Mouse (Mus musculus) cerebellum, postnatal 14 days (tissue): ENCODE measurements around the gene Peli2.

Source experiments
- DNase-seq, 2 experiments: peaks; one replicate each; pipeline ENCODE4 v3.0.0; 2021; ENCODE audit warnings: mixed read lengths in 2 of 2

Gene Peli2

DNA sequence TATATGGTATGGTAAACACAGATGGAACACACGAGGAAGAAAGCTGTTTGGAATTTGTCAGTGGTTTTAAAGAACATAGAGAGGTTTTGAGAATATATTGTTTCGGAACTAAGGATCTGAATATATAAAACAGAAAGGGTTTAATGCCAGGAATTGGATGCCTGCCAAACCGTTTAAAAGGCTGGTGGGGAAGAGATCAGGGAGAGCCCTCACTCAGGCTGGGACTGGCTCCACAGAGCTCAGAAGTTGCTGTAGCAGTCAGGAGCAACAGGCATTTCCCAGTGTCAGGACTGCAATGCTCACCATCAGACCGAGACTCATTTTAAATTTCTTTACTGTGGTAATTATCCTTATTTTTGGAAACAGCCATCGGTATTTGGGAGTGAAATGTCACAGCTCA is 76.2 kb downstream of the Peli2 start:
- DNase-seq: no peak

DNA sequence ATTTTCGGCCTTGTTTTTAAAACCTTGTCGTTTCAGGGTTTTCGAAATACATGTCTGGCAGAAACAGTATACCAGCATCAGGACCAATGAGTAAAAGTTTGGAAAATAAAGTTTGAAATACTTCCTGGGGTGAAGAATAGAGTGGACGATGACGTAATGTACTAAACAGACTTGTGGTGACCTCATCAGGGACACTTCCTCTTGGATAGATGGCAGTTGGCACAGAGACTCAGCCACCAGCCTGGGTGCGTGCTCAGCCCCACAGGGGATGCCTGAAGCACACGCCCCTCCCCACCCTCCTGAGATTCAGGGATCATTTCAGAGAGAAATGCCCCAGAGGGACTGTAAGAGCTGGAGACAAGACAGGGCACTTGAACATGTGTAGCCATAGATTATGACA is 76.7 kb downstream of the Peli2 start:
- DNase-seq: no peak

DNA sequence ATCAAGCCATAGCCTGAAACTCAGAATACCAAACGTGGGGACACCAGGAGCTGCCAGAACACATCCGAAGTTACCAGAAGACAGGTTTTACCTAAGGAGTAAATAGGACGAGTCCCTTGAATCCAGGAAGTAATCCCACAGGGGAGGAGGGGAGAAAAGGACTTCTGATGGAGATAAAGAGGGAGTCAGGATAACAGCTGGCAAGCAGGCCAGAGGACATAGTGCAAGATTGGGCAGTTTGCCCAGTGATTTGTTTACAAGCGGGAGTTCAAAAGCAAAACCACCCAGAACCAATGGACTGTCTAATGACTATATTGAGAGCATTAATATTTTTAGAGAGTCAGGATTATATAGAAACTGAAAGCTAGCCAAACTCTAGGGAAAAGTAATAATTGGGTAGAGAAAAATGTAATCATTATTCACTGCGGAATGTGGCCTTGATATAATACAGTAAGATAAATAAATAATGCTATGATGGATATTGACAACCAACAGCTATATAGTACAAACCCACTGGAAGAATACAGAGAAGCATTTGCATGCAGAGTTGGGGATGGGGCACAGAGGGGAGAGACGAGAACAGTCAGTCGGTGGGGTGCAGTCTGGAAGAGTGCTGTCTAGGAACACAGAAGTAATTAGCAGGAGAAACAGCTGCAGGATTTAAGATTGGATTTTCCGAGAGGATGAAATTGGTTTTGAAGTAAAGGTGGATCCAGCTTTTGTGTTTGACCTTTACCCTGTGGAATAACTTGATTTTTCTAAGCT is 77.7 kb downstream of the Peli2 start:
- DNase-seq: no peak

DNA sequence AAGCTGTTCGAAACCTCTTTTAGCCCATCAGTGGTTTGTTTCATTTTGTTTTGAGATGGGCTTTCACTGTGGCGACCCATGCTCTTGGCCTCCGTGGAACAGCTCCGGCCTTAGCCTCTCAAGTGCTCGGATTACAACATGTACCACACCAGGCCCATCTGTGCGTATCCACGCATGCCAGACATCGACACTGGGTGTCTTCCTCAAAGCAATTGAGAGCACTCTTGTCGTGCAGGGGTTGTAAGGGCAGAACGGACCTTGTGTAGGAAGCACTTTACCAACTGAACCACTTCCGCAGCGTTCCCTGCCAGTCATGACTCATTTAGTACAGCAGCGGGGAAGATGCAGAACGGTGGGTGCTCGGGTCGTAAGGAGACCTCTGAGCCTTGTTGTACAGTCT is 78.3 kb downstream of the Peli2 start:
- DNase-seq: peak; percentile 38 to 61

DNA sequence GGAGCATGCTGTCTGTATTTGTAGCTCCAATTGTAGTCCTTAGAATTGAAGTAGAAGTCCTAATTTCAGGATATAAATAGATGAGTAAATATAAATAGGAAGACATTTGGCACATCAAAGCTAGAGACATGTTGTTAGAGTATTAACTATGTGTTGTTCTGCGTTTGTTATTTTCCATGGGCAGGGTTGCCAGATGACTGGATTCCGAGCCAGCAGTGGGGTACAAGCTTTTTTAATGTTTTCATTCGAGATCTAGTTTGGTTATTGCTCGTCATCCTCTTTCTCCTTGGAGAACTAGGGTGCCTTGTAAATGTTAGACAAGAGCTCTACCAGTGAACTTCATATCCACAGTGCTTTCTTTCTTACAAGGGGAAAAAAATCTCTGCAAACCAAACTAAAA is 78.9 kb downstream of the Peli2 start:
- DNase-seq: no peak

DNA sequence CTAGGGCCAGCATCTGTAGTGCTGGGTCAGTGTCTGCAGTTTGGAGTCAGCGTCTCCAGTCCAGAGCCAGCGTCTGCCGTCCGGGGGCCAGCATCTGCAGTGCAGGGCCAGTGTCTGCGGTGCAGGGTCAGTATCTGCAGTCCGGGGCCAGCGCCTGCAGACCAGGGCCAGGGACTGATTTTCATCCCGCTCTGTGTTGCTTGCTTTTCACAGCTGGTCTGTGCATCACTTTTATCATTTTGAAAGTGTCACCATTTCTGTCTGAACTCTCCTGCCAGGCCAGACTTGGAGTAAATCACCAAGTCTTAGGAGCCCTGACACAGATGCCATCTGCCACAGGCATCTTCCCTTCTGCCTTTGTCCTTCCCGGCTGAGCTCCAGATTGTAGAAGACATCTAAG is 79.7 kb downstream of the Peli2 start:
- no peak for DNase-seq

DNA sequence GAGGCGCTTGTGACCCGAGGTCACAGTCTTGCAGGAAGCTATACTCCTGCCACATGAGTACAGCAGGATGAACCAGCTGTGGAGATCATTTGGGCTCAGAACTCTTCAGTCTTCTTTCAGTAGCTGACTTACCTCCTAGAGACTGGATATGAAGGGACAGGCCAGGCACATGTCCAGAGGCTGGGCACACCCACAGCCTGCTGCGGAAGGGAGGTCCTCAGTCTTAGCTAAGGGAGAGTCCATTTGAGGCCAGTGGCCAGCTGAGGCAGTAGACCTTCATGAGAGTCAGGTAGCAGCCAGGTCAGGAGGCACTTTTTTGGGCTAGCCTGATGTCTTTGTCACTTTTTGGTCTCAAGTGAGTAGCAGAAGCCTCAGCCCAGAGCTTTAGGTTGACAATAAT is 80.2 kb downstream of the Peli2 start:
- DNase-seq: no peak

DNA sequence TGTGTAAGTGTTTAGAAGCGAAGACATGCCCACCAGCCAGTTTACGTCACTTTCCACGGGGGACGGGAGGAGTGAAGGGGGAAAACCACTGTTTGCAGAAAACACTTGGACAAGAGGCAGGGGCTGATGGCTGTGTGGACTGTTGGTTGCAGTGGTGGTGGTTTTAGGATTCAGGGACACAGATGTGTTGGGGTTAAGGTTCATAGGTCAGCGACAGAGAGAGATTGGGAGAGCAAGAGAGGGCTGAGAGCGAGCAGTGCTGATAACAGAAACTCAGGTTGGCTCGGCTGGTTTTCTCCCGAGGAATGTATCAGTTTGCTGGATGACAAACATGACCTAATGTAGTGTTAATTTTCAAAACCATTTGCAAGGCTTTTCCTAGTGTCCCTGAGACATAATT is 80.8 kb downstream of the Peli2 start:
- no peak for DNase-seq

DNA sequence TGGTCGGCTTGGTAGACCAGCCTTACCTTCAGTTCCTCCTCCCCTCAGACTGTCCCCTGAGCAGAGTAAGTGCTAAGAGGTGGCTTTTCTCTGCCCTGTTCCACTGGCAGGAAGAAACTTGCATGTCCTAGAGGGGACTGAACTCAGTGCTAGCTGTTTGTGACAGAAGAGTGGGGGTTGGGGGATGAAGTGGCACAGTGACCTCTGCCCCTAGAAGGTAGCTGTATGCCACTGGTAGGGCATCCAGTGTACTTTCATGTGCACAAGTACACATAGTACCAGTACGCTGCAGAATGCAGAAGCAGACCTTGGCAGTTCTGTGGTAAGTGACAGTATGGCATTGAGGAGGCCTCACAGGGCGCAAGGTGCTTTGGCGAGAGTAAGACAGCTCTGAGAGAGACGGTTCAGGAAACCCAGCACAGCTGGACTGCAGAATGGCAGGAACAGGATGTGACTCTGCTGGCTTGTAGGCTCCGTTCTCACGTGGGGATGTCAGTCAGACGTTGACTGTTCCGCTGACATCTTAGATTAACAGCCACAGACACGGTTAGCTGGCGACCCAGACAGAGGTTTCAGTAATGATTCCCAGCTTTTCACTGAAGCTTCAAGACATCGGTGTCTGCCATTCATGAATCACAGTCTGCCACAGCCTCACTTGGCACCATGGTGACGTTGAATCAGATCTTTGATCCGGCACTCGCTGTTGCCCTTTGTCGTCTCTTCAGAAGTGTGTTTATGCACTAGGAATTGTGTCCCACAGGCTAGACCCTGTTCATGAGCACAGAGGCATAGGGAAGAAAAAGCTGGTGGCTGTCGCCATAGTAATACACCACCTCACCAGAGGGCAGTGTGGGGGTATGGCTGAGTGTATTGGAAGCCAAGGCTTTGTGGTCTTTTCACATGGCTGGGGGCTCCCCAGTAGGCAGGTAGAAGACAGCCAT is 81.7 kb downstream of the Peli2 start:
- no peak for DNase-seq

DNA sequence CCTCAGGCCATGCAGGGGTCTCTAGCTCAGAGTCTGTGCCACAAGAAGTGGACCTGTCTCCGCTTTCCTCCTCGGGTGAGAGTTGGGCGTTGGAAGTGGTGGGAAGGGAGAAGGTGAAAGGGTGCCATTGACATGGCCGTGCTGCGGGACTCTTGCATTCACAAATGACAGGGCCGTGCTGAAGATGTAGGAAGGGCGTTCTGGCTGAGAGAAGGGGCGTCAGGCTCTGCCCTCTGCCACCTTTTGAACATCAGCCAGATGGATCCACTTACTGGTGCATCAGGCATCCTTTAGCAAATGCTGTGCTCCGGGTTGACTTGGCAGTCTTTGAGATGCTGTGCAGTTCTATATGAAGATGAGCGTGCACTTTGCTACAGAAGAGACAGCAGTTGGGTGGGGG is 84.4 kb downstream of the Peli2 start:
- DNase-seq: no peak

DNA sequence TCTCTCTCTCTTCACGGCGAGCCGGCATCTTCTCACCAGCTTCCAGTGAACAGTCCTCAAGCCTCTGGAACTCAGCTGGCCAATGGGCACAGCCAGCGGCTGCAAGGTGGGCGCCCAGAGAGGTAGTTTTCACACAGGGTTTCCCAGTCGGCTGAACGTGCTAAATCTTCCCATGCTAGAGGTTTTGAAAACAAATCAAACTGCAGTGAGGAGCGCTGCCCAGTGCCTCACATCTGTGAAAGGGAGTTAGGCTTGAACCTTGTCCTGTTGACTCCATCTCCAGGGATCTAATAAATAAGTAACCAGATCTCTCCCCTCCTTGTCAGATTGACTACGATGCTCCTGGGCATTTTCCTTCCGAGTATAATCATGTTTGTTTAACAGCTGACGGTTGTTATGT is 85.0 kb downstream of the Peli2 start:
- DNase-seq: no peak

DNA sequence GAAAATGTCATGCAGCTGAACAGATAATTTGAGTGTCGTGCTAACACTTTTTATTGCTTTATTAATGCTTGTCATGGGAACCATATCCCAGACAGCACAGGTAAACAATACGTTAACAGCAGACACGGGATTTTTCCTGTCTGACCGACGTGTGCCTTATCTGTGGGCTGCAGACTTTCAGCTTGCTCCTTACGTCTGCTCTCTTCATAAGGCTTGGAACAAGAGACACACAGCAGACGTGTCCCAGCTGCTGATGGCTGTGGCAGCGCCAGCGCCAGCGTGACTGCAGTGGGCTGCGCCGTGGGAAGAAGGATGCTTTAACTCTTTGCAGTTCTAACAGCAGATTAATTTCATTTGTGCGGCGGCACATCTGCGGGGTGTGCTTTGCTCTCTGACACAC is 86.5 kb downstream of the Peli2 start:
- DNase-seq: peak in 1 of 2 experiments; percentile 41

DNA sequence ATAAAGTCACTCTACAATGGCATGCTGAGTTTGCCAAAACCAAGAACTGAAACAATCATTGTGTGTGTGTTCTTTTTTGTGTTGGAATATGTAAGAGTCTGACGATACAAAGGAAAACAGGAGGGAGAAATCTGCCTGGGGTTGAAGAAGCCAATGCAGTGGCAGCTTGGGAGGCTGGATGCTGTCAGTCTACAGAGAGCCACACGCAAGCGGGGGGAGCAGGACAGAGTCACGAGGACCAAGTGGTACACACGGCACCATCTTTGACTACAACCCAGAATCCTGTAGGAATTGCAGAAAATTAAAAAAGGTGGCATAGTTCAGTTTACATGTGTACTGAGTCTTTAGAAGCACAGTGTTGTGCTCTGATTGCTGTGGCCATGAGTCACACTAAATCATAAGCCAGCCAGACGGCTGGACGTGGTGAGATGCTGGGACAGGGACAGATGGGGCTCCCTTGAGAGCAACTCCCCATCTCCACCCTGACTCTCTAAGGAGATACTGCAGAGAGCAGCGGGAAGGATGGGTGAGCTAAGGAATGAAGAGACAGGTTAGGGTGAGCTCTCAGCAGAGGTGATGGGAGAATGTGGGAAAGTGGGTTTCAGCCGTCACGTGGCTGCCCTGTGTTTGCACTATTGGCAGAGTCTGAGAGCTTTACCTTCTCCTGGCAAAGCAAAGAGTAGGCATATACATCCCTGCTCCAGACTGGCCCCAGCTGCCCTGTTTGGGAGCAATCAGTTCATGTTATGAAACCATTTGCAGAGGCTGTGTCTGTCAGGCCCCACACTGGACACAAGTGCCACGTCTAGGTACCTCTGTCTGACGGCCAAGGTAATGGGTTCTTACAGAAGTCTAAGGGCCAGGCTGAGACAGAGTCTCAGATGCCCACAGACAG is 87.4 kb downstream of the Peli2 start:
- no peak for DNase-seq

DNA sequence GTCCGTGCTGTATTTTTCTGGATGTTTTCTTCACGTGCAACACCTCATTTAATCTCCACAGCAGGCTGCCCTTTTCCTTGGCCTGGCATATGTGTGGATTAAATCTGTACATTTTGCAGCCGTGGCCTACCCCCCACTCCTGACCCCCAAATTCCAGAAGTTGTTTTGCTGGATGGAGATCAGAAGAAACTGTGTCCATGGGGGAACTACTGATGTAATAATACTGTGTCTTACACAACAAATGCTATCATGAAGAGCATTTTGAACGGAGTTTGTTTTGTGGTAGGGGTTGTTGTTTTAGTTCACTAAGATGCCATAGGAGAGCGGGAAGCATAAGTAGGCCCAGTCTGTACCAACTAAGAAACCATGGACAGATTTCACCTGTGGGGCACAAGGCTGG is 88.8 kb downstream of the Peli2 start:
- no peak for DNase-seq

DNA sequence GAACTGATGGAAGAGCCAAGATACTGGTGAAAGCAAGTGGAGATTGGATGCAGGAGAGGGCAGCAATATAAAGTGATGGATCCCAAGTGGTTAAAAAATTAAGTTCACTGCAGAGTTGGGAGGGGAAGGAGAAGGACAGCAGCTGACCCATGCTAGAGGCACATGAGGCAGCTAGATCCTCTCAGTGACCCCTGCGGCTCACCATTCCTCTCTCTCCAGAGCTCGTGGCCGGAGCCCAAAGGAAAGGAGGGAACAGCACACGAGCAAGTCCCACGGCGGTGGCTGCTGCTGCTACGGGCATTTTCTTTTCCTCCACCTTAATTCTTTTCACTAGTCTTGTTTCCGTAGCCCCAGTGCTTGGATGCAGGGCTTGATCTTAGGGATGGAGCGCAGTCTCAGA is 89.5 kb downstream of the Peli2 start:
- DNase-seq: peak; percentile 57

DNA sequence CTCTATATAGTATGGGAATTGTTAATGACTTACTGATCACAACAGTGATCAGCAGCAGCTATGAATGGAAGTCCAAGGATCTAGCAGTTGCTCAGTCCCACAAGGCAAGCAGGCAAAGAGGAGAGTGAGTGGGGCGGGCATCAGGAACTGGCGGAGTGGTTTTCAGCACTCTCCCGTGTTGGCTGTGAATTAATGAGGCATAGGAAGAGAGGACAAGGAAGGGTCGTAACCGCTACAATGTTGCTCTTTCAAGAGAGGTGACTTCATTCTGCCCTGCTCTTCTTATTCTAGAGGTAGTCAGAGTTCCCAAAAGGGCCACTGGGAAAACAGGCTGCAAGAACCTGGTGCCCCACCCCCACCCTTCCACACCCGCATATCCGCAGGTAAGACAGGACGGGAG is 90.9 kb downstream of the Peli2 start:
- no peak for DNase-seq

DNA sequence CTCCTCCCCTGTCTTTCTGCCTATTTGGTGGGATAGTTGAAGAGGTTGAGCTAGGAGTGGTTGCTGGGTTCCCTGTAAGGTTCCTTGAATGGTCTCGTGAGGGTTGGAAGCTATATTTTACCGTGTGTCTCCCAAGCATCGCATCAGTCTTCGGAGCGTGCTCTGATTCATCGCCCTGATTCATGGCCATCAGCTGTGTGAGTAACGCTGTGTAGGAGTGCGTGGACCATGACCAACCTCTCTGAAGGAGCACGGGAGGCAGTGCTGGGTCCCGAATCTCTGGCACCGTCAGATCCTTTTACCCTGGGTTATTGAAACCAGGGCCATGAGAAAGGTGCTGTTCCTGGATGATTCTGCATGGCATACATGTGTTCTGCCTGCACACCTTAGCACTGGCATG is 92.2 kb downstream of the Peli2 start:
- no peak for DNase-seq

DNA sequence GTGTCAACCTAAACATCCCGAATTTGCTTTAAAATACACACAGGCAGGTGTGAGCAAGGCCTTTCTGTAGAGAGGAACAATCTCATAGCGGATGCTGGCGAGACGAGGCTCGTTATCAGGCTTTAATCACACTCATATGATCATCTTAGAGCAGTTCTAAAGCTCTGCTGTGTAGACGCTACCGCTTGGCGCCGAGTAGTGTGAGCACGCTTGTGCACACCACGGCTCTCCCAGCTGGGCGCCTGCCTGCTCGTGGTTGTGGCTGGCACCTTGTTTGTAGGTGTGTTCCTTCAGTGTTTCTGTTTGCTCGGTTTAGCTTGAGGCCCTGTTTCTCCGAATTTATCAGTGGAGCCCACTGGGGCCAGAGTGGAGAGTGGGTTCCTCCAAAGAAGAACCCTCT is 93.0 kb downstream of the Peli2 start:
- DNase-seq: no peak

DNA sequence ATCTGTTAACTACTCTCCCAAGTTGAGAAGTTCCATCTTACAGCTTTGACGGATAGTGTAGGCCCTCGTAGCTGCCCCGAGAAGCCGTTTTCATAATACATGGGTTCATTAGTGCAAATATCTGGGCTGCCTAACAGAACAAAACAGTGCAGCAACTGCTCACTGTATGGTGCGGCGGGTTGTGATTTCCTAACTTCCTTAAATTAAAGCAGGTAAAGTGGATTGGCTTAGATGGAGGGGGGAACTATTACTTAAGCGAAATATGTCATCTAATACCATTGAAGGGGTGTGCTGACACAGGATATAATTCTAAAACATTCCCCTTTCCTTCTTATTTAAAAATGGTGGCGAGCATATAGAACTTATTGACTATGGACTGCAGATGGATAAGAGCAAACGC is 101.4 kb downstream of the Peli2 start:
- no peak for DNase-seq

DNA sequence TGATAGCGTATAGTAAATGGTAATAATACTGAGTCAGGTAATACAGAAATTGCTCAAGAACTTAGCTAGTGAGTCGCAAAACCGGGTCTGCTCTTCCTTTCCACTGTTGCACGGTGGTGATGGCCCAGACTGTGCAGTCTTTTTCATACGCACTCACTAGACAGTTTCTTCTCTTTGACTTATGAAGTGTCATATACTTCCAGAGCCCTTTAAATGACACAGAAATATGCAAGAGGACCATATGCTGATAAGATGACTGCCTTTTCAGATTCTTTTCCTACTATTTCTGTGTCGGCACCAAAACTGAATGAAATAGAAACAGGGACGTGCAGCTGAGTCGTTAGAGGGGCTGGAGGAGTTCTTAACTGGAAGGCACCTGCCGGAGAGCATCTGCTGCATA is 102.1 kb downstream of the Peli2 start:
- no peak for DNase-seq

DNA sequence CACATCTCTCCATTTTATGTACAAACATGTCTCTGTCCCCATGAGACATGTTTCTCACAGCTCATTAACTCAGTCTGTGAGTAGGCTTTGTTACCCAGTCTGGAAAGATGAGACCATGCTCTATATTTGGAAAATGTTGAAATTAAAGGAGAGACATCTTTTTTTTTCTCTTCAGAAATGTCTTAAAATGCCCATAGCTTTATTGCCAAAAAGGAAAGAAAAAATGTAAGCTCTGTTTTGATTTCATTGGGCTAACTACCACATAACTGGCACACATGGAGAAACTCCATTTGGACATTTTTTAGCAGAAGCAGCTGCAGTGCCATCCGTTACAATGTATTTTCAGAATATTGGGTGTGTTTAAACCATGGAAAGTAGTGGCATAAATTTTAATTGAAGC is 103.6 kb downstream of the Peli2 start:
- DNase-seq: no peak

DNA sequence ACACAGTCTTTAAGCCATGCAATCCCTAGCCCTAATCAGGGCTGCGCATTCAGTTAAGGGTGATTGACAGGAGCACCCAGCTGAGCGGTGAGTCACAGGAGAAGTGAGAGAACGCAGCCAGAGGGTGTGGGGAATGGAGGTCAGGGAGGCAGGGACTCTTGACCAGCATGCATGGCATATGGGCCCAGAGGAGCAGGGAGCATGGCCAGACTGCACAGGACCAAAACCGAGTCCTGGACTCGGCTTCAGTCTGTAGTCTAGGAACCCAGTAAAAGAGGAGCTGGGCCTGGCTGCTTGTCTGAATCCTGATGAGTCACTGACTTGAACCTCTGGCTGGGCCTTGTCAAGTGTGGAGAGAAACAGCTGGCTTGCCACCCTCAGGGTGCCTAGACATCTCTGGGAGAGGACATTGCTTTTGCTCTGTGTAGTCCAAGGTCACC is 104.3 kb downstream of the Peli2 start:
- DNase-seq: peak; percentile 46 to 63

DNA sequence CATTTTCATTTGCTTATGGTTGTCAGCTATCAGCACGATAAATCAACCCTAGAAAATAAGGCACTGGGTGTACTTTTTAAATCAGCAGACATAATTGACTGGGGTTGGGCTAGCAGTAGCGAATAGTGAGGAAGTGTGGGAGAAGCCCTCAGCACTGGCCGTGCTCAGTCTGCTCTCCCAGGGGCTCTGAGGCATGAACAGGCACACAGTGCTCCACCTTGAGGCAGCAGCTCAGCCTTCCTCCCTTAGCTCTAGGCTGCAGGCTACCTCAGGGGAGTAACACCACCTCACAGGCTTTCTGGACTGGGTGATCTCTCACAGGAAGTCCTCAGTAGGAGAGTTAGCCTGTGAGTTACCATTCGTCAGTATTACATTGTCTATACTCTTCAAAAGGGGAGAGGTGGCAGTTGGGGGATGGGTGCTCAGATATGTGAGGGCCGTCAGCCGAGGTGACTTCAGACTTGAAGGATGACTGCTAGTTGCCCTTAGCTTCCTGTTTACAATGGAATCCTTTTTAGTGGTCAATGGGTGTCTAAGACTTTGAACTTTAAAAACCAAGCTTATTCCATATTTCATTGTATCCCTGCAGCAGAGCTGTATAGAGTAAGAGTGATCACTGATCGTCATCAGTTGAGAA is 105.3 kb downstream of the Peli2 start:
- DNase-seq: no peak
